Mouse (Mus musculus) E14TG2a.4 (cell line): ENCODE results near the gene Cxcl9.

Source experiments
- H3K27me3 ChIP-seq: 2 replicates; pipeline ENCODE4 v1.6.1; 2014; ENCODE audit warnings: low read length, control low read depth; ENCODE audit not compliant: insufficient read depth
- H3K36me3 ChIP-seq: 2 replicates; pipeline ENCODE4 v1.6.1; 2014; ENCODE audit warnings: low read length, control low read depth; ENCODE audit not compliant: insufficient read depth
- H3K4me1 ChIP-seq: replicated peaks from 2 replicates; pipeline ENCODE4 v1.6.1; 2014; ENCODE audit warnings: low read depth, low read length, control low read depth
- H3K4me3 ChIP-seq: replicated peaks from 2 replicates; pipeline ENCODE4 v1.5.1; 2014; ENCODE audit warnings: mild to moderate bottlenecking, low read length
- H3K9me3 ChIP-seq: 2 replicates; pipeline ENCODE4 v1.6.1; 2014; ENCODE audit warnings: low read length, control low read depth
- CTCF ChIP-seq: conservative IDR thresholded peaks from 2 replicates; pipeline ENCODE4 v1.5.1; 2014; ENCODE audit warnings: low read length
- NANOG ChIP-seq: IDR thresholded peaks from 2 replicates; pipeline ENCODE4 v1.6.1; 2014; ENCODE audit warnings: borderline replicate concordance, low read length, mixed read lengths
- POU5F1 ChIP-seq: IDR thresholded peaks from 2 replicates; pipeline ENCODE4 v1.6.1; 2014; ENCODE audit warnings: low read length, borderline replicate concordance

The Cxcl9 gene

DNA sequence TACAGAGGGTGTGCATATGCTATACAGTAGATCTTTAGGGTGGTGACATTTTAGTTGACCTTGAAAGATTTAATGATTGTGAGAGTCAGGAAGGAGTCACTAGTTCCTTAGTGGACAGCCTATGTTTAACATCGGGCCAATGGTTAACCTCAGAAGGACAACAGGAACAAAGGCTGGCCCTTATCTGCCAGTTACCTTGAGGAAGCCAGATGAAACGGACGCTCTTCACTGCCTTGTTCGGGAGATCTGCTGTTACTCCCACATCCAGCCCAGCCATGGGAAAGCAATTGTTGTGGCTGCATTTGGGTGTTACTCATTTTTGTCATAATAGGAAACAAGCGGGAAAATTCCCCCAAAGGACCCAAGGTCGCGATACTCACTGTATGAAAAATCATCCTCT lies 14.1 kb downstream of the Cxcl9 start:
- Histone ChIP-seq H3K27me3 (0 out of 2 replicates have a peak, but pooled peaks cover 1% of the 10 kb centered on the region), H3K36me3 (no peaks in the 10 kb centered on the region), H3K4me1 (peaks cover 15% of the 10 kb centered on the region), H3K9me3 (no peaks in the 10 kb centered on the region), H3K4me3 (no peak overlapping the region)
- no peak for TF ChIP-seq POU5F1
- TF ChIP-seq CTCF, result no peak
- no peak for TF ChIP-seq NANOG

DNA sequence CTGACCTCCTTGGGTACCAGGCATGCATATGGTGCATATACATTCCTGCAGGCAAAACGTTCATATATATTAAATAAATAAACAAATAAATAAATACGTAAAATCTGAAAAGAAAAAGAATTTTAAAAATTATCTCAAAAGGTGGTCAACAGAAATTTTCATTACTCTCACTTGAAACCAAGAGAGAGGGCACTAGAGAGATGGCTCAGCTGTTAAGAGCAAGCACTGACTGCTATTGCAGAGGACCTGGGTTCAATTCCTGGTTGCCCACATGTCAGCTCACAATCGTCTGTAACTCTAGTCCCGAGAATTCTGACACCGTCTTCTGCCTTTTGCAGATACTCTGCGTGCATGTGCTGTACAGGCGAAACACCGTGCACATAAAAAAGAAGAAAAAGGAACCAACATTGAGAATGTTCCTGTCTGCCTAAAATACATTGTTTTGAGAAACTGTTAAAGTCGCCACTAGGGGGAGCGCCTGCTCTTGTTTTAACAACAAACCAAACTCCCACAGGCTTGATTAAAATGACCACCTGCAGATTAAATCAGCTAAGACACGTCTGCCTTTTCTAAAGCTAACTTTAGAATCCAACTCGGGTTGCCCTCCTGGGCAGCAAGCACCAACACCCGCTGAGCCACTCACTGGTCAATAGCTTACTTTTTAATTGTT lies 15.7 kb downstream of the Cxcl9 start:
- Histone ChIP-seq H3K4me1 (peaks cover 26% of the 10 kb centered on the region), H3K36me3 (peaks cover 15% of the 10 kb centered on the region), H3K4me3 (no peak overlapping the region), H3K9me3 (no peaks in the 10 kb centered on the region), H3K27me3 (no peaks in the 10 kb centered on the region)
- TF ChIP-seq CTCF (peak; percentile 11; the same call in 1 of the 2 replicates), POU5F1 (no peak)

DNA sequence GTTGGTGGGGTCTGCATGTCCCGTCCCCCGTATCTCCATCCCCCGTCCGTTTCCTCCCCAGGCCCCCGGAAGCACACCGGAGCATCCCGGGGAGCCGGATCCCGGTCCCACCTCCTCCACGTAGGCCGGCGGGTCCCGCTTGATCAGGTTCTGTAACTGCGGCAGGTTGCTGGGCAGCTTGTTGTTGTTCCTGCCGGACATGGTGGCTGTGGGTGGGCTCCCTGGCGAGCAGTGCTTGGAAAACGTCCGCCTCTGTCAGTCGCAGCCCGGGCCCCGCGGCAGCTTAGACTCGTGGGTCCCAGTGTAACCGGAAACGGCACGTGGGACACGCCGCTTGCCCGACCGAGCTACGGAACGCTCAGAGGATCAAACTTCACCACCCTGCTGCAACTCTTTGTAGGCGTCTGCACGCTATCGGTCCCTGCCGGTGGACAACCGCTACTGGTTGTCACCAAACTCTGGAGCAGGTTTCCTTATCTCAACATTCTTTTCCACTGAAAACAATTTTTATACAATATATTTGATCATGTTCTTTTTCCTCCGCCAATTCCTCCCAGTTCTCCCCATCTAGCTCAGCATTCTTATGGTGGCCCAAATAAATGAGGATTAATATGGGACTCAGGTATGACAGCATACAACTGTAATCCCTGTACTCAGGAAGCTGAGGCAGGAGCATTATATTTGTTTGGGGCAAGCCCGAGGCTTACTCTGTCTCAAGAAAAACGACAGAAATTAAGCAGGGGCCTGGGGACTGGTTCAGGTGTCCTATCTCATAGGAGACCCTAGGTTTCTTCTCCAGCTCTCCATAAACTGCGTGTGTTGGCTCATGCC lies 18.0 kb downstream of the Cxcl9 start, which contains the start of gene Sdad1:
Sdad1 (minus strand) TSS at position 799 of the 831 bp plus-strand sequence.
- H3K9me3 ChIP-seq, result no peaks in the 10 kb centered on the region
- TF ChIP-seq CTCF (peak; percentile 54), NANOG (no peak), POU5F1 (no peak)
- H3K27me3 ChIP-seq, result no peaks in the 10 kb centered on the region
- H3K4me1 ChIP-seq, result peaks cover 48% of the 10 kb centered on the region
- peaks cover 38% of the 10 kb centered on the region for H3K36me3 ChIP-seq
- H3K4me3 ChIP-seq, result peak within 1 kb of the TSS; percentile 94

DNA sequence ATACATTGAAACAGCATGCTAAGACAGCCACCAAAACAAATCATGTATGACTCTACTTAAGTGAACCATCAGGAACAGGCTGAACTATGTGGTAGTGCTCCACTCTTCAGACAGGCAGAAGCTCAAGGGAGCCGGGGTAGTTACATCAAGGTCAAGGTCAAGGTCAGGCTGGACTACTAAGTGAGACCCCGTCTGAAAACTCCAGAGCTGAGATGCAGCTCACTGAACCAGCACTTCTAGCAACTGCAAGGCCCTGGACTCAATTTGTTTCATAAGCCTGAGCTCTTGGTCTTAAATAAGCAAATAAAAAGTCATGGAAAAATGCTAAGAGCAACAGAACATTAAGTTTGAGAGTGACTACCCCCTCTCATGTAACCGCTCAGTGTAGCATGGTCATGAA lies 23.6 kb downstream of the Cxcl9 start:
- Histone ChIP-seq H3K4me3 (no peak overlapping the region), H3K27me3 (no peaks in the 10 kb centered on the region), H3K9me3 (no peaks in the 10 kb centered on the region), H3K4me1 (peaks cover 42% of the 10 kb centered on the region), H3K36me3 (peaks cover 93% of the 10 kb centered on the region)
- no peak for TF ChIP-seq POU5F1
- TF ChIP-seq CTCF, result no peak
- TF ChIP-seq NANOG, result no peak

DNA sequence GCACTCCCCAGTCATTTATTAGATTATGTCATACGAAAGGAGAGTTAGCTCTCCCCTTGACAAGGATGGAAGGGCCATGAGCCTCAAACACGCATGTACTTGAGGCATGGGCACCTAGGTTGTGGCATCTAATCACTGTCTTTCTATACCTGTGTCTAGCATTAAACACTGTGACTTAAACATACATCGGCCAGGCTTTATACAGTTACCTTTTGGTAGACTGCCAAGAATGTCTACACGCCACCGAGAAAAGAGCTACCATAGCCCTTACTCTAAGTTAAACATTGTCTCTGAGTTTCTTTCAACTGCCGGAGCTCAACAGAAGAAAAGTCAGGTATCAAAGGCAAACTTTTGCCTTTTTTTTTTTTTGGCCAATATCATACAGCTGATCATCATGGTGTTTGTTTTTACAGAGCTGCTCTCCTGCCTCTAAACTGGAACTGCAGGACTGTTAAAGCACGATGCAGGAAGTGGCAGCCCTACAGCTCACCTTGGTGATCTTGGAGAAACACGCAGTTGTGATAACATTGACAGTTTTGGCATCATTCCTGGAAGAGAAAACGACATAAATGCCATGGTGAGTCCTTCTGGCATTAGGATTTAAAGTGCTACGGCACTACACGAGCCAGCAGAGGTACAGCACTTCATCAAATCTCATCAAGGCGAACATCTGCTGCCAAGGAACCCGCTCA lies 25.6 kb downstream of the Cxcl9 start:
- no peak overlapping the region for H3K4me3 ChIP-seq
- no peaks in the 10 kb centered on the region for H3K27me3 ChIP-seq
- H3K4me1 ChIP-seq, result peaks cover 26% of the 10 kb centered on the region
- TF ChIP-seq POU5F1, result no peak
- TF ChIP-seq CTCF, result no peak
- no peak for TF ChIP-seq NANOG
- no peaks in the 10 kb centered on the region for H3K9me3 ChIP-seq
- peaks cover 96% of the 10 kb centered on the region for H3K36me3 ChIP-seq

DNA sequence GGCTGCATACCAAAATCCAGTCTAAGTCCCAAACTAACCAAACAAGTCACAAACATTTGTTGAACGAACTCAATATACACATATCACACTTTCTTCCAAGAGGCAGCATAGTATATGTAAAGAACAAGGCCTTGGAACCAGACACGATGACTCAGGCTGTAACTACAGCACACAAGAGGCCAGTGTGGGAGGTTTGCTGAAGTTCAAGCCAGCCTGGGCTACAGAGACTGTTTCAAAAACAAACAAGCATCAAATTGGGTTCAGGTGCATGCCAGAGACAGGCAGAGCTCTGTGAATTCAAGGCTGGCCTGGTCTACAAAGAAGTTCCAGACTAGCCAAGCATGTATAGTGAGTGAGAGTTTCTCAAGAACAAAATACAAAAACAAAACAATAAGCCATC lies 33.4 kb downstream of the Cxcl9 start:
- H3K4me1 ChIP-seq, result no peaks in the 10 kb centered on the region
- H3K27me3 ChIP-seq, result no peaks in the 10 kb centered on the region
- H3K36me3 ChIP-seq, result peaks cover 95% of the 10 kb centered on the region
- no peak for TF ChIP-seq POU5F1
- H3K9me3 ChIP-seq, result no peaks in the 10 kb centered on the region
- no peak overlapping the region for H3K4me3 ChIP-seq

DNA sequence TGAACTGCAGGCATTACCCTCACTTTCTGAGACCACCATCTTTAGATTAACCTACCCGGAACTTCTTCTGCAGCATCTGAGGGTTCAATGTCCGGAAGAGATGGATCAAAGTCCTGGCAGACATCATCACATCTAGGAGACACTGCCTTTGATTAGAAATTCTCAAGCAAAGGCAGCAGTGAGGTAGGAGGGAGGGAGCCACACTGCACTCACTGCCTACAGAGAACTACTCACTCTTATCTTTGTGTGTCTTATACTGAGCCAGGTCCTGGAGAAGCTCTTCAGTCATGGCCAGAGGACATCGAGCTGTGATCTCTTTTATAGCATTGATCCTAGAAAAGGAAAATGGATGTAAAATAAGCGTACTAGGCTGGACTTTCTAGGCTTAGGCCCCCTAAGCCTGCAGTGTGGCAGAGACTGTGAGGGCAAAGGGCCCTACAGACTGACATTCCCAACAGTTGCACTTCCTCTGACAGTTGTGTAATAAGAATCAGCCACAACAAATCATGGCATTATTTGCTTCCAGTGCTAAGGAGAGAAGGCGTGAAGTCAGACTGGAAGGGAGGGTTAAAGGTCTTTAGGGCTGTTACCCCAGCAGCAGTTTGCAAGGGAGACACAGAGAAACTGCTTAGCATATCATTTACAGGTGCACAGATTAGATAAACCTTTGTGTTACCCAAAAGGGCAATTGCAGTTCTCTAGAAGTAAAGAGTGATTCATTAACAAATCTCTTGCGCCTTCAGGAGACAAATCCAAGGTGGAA lies 36.0 kb downstream of the Cxcl9 start:
- no peaks in the 10 kb centered on the region for H3K9me3 ChIP-seq
- no peak overlapping the region for H3K4me3 ChIP-seq
- H3K27me3 ChIP-seq, result no peaks in the 10 kb centered on the region
- H3K4me1 ChIP-seq, result no peaks in the 10 kb centered on the region
- H3K36me3 ChIP-seq, result peaks cover 97% of the 10 kb centered on the region
- TF ChIP-seq POU5F1 (no peak), CTCF (no peak), NANOG (no peak)

DNA sequence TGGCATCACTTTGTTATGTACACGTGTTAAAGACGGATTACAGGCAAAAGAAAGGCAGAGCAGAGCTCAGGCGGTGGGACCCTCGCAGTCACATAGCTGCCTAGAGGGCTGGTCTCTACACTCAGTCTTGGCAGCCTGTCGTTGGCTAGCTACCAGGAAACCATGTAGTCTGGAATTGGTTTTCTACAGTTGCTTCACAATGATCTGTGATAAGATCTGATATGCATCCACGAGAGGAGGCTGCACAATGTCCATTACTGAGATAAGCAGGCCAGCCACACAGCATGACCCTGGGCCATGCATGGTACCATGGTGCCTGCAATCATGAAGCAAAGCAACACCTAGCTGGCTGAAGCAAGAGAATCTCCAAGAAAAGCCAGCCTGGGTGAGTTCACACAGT lies 40.0 kb downstream of the Cxcl9 start:
- H3K36me3 ChIP-seq, result peaks cover 96% of the 10 kb centered on the region
- H3K4me1 ChIP-seq, result peaks cover 11% of the 10 kb centered on the region
- no peaks in the 10 kb centered on the region for H3K27me3 ChIP-seq
- no peaks in the 10 kb centered on the region for H3K9me3 ChIP-seq
- H3K4me3 ChIP-seq, result no peak overlapping the region
- TF ChIP-seq POU5F1 (no peak), NANOG (no peak), CTCF (no peak)
